Mouse (Mus musculus) stomach, postnatal 0 days (tissue): Measurements from ENCODE around the gene Prima1.

ENCODE experiments used
- CTCF ChIP-seq: IDR thresholded peaks from 2 replicates; pipeline ENCODE4 v1.5.1; 2016; ENCODE audit warnings: antibody characterized with exemption, low read depth, mild to moderate bottlenecking, moderate library complexity
- EP300 ChIP-seq: optimal IDR thresholded peaks from 2 replicates; pipeline ENCODE3; 2016; ENCODE audit warnings: antibody characterized with exemption

DNA sequence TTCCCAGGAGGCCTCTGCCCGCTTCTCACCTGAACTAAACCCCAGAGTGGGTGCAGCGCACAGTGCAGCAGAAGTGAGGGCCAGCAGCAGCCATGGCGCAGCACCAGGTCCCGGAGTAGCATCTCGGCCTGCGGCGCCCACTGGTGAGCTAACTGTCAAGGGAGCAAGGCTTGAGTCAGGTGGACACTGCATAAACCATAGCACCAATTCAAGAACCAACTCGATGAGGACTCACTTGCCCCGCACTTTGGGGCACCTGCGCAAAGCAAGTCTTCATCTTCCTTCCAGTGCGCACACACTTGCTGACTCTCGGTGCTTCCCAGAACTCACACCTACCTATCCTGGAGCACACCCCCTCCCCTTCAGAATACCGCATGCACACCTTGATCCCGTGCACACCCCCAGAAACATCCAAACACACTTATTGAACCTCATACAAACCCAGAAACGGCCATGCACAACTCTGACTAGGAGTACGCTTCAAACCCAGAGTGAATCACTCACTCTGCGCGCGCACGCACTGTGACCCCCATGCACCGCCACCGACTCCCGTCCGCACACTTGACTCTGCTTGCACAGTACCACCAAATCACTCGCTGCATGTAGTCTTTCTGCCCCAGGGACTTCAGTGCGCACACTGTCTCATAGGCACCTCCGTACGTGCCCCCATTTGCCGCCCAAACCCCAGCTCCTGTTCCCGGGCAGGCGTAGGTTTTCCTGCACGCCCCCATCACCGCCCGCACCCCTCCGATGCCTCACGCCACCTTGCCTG, 453 bp downstream of the Prima1 start:
- TF ChIP-seq EP300, result no peak
- TF ChIP-seq CTCF, result no peak
